Mouse (Mus musculus): ENCODE measurements around the gene Actr5. TPM values are rescaled to one million over a fixed set of nuclear protein-coding genes. Genes with fewer than 3 reads are reported as not detected.

Actr5 gene
- polyA plus RNA-seq, 1 experiment: 5.5 TPM

Other genes starting within 250 kb of the Actr5 start
- gene Snhg11, start 249.2 kb upstream of the Actr5 start, polyA plus RNA-seq (2012; rRNA removed): 12.0 and 19.4 TPM in 2 replicates
- 30.9 and 31.8 TPM in 2 replicates for gene Ralgapb, start 215.0 kb upstream of the Actr5 start, polyA plus RNA-seq (2012; rRNA removed)
- 211 and 252 TPM in 2 replicates for gene Adig, start 122.3 kb upstream of the Actr5 start, polyA plus RNA-seq (2012; rRNA removed)
- gene Arhgap40, start 112.1 kb upstream of the Actr5 start, polyA plus RNA-seq (2012; rRNA removed): 4.7 and 5.4 TPM in 2 replicates
- not detected in 2 replicates for gene Slc32a1, start 14.1 kb upstream of the Actr5 start, polyA plus RNA-seq (2012; rRNA removed)
- gene Ppp1r16b, start 40.5 kb downstream of the Actr5 start, polyA plus RNA-seq (2012; rRNA removed): 2.7 and 3.1 TPM in 2 replicates
- gene Fam83d, start 143.2 kb downstream of the Actr5 start, polyA plus RNA-seq (2012; rRNA removed): 7.6 and 10.5 TPM in 2 replicates
- gene Dhx35, start 169.9 kb downstream of the Actr5 start, polyA plus RNA-seq (2012; rRNA removed): 12.6 and 17.5 TPM in 2 replicates

Data from gonadal fat pad, adult 2 months (tissue).